Mouse (Mus musculus) heart, embryonic 15.5 days (tissue): ENCODE data around the gene Nxpe2. TPM values are rescaled to one million over a fixed set of nuclear protein-coding genes. Genes with fewer than 3 reads are reported as not detected.
"Not testable (repeated sequence)": the region's sequence is repeated elsewhere in the genome, so short reads cannot be mapped to it uniquely, and the experiment has no call there.

ENCODE experiments used
- ATAC-seq: fragments of 200-750 bp; cut with Nextera tagmentation; replicated peaks from 2 replicates; pipeline ENCODE4 v1.8.0; 2017; ENCODE audit warnings: low read depth, moderate TSS enrichment; ENCODE audit not compliant: insufficient number of reproducible peaks, insufficient read depth, low FRiP score
- H3K27ac ChIP-seq: fragments of 300-500 bp; sonication (generic); 2 replicates; pipeline ENCODE4 v1.5.1; 2015; ENCODE audit warnings: mild to moderate bottlenecking, inconsistent platforms
- H3K27me3 ChIP-seq: fragments of 300-500 bp; sonication (generic); 2 replicates; pipeline ENCODE4 v1.6.1; 2015; ENCODE audit warnings: inconsistent platforms
- H3K36me3 ChIP-seq: fragments of 300-500 bp; sonication (generic); 2 replicates; pipeline ENCODE4 v1.6.1; 2015; ENCODE audit warnings: mild to moderate bottlenecking, inconsistent platforms
- H3K4me1 ChIP-seq: fragments of 300-500 bp; sonication (generic); replicated peaks from 2 replicates; pipeline ENCODE4 v1.6.1; 2015; ENCODE audit warnings: inconsistent platforms
- H3K4me2 ChIP-seq: fragments of 300-500 bp; sonication (generic); 2 replicates; pipeline ENCODE4 v1.6.1; 2015; ENCODE audit warnings: inconsistent platforms, mild to moderate bottlenecking, moderate library complexity
- H3K4me3 ChIP-seq: fragments of 300-500 bp; sonication (generic); 2 replicates; pipeline ENCODE4 v1.5.1; 2015; ENCODE audit warnings: mild to moderate bottlenecking, inconsistent platforms
- H3K9ac ChIP-seq: fragments of 300-500 bp; sonication (generic); 2 replicates; pipeline ENCODE4 v1.6.1; 2015; ENCODE audit warnings: mild to moderate bottlenecking, inconsistent platforms
- H3K9me3 ChIP-seq: fragments of 300-500 bp; sonication (generic); replicated peaks from 2 replicates; pipeline ENCODE4 v1.6.1; 2016; ENCODE audit warnings: inconsistent platforms
- WGBS: fragments of 180-500 bp; shearing (Covaris S2); methylation state at CpG from one replicate; pipeline ENCODE4 v1.1.7; 2015; ENCODE audit warnings: mixed read lengths; 5-methylcytosine and 5-hydroxymethylcytosine counted together
- polyA plus RNA-seq: library from polyadenylated mRNA; unstranded; fragments of >200 nt; fragmentation: Nextera tagmentation; extraction: Ambion mirVana; gene quantifications from 2 replicates; pipeline ENCODE4 v1.2.1, GENCODE M21; 2015

The Nxpe2 gene
- polyA plus RNA-seq, 1 experiment from 2014 or later = 1.7 TPM

DNA sequence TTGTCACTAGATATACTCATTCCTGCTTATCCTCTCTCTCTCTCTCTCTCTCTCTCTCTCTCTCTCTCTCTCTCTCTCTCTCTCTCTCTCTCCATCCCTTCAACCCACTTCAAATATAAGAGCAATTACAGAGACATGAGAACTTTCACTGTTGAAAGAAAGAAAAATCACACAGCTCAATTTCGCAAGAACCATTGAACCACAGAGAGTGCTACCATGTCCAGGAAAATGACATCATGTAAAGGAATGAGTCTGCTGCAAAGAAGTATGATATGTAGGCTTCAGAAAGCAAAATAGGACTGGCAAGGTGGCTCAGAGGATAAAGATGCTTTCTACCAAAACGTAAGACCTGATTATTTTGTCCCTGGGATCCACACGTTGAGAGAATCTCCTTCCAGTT lies 7.4 kb downstream of the Nxpe2 start:
- H3K4me3 ChIP-seq = no peak overlapping the region
- H3K4me1 ChIP-seq = 0 out of 2 replicates have a peak, but pooled peaks cover under 1% of the 10 kb centered on the region
- no peak overlapping the region for H3K27ac ChIP-seq
- H3K9ac ChIP-seq = no peak overlapping the region
- H3K4me2 ChIP-seq = no peak overlapping the region
- no peaks in the 10 kb centered on the region for H3K27me3 ChIP-seq
- WGBS = 84% methylated on average over 3 of the region's 3 CpGs
- no peak for ATAC-seq
- no peaks in the 10 kb centered on the region for H3K36me3 ChIP-seq
- H3K9me3 ChIP-seq = no peaks in the 10 kb centered on the region

DNA sequence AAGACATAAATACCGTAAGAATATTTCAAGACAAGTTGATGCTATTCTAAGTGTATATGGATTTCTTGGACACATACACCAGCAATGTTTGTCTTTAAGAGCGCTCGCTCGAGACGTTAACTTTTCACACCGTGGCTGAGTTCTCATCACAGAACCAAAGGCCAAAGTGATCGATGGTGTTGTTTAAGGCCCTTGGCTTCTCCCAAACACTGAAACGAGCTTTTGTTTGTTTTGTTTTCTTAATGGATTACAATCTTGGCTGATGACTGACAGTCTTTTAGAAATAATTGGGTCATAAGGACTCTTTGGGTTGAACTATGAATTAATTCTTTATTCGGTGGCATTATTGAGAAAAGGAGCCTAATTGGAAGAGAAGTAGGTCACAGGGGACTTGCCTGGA lies 7.8 kb downstream of the Nxpe2 start:
- no peaks in the 10 kb centered on the region for H3K27me3 ChIP-seq
- H3K4me3 ChIP-seq = no peak overlapping the region
- H3K27ac ChIP-seq = no peak overlapping the region
- H3K36me3 ChIP-seq = no peaks in the 10 kb centered on the region
- no peaks in the 10 kb centered on the region for H3K9me3 ChIP-seq
- 73% methylated on average over 9 of the region's 9 CpGs for WGBS
- ATAC-seq = no peak
- H3K4me1 ChIP-seq = 0 out of 2 replicates have a peak, but pooled peaks cover 4% of the 10 kb centered on the region
- H3K4me2 ChIP-seq = no peak overlapping the region
- no peak overlapping the region for H3K9ac ChIP-seq

DNA sequence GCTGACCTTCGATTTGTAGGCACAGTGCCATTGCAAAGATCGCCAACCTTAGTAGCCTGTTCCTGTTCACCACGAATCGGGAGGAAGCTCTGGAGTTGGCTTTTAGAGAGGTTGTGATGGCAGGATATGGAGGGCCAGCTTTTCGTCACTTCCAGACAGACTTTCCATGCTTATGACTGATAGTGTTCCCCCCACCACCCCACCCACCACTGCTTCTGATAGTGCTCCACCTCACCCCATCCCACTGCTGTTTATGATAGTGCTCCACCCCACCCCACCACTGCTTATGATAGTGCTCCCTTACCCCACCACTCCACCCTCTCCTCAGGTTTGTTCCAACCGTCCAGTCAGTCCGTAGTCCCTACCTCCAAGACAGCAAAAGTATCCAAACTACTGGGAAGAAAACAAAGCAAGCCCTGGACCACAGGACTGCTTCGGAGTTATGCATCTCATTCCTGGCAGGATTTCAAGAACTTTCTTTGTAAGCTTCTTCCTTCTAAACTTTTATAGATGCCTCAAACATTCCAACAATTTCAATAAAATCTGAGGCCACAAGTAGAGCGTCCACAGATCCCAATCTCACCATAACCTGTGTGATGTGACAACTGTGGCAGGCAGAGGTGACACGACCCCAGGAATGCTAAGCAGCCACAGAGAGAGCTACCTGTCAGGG lies 12.4 kb downstream of the Nxpe2 start:
- Histone ChIP-seq H3K9me3 (no peaks in the 10 kb centered on the region), H3K4me2 (no peak overlapping the region), H3K9ac (no peak overlapping the region), H3K36me3 (no peaks in the 10 kb centered on the region), H3K4me3 (no peak overlapping the region), H3K27me3 (no peaks in the 10 kb centered on the region), H3K27ac (no peak overlapping the region), H3K4me1 (0 out of 2 replicates have a peak, but pooled peaks cover 6% of the 10 kb centered on the region)
- 52% methylated on average over 10 of the region's 10 CpGs for WGBS
- ATAC-seq = no peak

DNA sequence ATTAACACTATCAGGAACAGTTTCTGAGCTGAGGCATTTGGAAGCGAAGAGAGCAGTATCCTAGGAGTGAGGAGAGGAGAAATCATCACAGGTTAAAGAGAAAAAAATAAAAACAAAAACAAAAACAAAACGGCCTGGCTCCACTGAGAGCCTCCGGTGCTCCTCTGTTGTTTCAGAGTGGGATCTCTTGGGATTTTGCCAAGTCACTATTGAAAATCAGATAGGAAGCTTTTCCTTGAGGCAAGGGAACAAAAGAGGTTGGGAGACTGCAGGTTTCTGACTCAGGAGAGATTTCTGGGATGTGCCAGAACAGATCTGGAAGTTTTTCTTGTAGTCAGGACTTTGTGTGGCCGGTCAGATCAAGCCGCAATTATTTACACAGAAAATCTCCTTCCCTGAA lies 13.7 kb downstream of the Nxpe2 start:
- H3K27me3 ChIP-seq = no peaks in the 10 kb centered on the region
- WGBS = 54% methylated on average over 5 of the region's 5 CpGs
- no peak overlapping the region for H3K9ac ChIP-seq
- H3K4me2 ChIP-seq = no peak overlapping the region
- H3K4me1 ChIP-seq = 0 out of 2 replicates have a peak, but pooled peaks cover 6% of the 10 kb centered on the region
- H3K9me3 ChIP-seq = no peaks in the 10 kb centered on the region
- ATAC-seq = no peak
- H3K36me3 ChIP-seq = no peaks in the 10 kb centered on the region
- H3K4me3 ChIP-seq = no peak overlapping the region
- H3K27ac ChIP-seq = no peak overlapping the region; the same call in 1 of the 2 replicates

GRCm38 (mm10) chr9:48338783-48339455 lies 14.3 kb downstream of the Nxpe2 start:
- no peak for ATAC-seq
- Histone ChIP-seq H3K9me3 (no peaks in the 10 kb centered on the region), H3K27ac (no peak overlapping the region), H3K36me3 (no peaks in the 10 kb centered on the region), H3K27me3 (no peaks in the 10 kb centered on the region), H3K4me2 (no peak overlapping the region), H3K9ac (no peak overlapping the region), H3K4me3 (no peak overlapping the region), H3K4me1 (0 out of 2 replicates have a peak, but pooled peaks cover 6% of the 10 kb centered on the region)
- 42% methylated on average over 4 of the region's 4 CpGs for WGBS

DNA sequence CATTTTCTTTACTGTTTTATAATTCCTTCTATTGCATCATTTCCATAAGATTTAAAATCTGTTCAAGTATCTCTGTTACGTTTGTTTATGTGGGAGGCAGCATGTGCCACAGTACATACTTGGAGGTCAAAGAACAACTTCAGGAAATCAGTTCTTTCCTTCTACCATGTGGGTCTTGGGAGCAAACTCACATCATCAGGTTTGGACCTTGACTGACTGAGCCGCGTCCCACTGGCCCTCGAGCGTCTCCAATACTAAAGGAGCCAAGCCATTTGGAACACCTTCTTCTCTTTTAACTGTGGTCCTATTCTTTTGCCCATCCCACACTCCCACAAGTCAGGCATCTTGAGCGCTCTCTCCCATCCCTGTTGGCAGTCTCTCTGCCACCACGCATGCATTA lies 23.7 kb downstream of the Nxpe2 start:
- WGBS = 82% methylated on average over 7 of the region's 7 CpGs
- Histone ChIP-seq H3K4me3 (no peak overlapping the region), H3K36me3 (no peaks in the 10 kb centered on the region), H3K27me3 (no peaks in the 10 kb centered on the region), H3K27ac (no peak overlapping the region), H3K4me1 (no peaks in the 10 kb centered on the region), H3K9ac (no peak overlapping the region), H3K4me2 (no peak overlapping the region), H3K9me3 (no peaks in the 10 kb centered on the region)
- ATAC-seq = no peak

- WGBS = 79% methylated on average over 9 of the region's 9 CpGs
- Histone ChIP-seq H3K27ac (no peak overlapping the region), H3K9ac (no peak overlapping the region)
These were observed 26.9 kb downstream of the Nxpe2 start for GRCm38 (mm10) chr9:48326338-48326737.

DNA sequence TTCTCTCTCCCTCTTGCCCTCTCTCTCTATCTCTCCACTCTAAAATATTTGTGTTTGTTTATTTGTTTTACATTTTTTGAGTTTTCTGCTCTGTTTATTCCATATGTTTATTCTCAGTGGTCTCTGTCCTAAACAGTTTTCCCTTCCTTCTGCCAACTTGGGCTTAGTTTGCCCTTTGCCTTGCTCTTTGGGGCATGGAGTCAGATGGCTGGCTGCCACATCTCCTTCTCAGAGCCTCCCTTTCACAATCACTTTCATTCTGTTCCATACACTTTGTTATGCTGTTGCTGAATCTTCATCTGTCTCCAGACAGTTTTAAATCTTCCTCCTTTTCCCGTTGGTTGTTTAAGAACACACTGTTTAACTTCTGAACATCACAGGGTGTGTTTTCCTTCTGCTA lies 37.4 kb downstream of the Nxpe2 start:
- WGBS = 74% methylated on average over 1 of the region's 1 CpGs
- Histone ChIP-seq H3K4me3 (no peak overlapping the region), H3K4me2 (no peak overlapping the region), H3K27me3 (no peaks in the 10 kb centered on the region), H3K27ac (no peak overlapping the region), H3K4me1 (no peaks in the 10 kb centered on the region), H3K9me3 (no peaks in the 10 kb centered on the region), H3K36me3 (no peaks in the 10 kb centered on the region), H3K9ac (no peak overlapping the region)
- ATAC-seq = no peak

More at GRCm38 (mm10) chr9:48326338-48326737, 26.9 kb downstream of the Nxpe2 start:
- H3K4me3 ChIP-seq = no peak overlapping the region
- no peaks in the 10 kb centered on the region for H3K4me1 ChIP-seq
- H3K36me3 ChIP-seq = no peaks in the 10 kb centered on the region
- no peaks in the 10 kb centered on the region for H3K27me3 ChIP-seq
- ATAC-seq = no peak
- no peaks in the 10 kb centered on the region for H3K9me3 ChIP-seq
- no peak overlapping the region for H3K4me2 ChIP-seq

DNA sequence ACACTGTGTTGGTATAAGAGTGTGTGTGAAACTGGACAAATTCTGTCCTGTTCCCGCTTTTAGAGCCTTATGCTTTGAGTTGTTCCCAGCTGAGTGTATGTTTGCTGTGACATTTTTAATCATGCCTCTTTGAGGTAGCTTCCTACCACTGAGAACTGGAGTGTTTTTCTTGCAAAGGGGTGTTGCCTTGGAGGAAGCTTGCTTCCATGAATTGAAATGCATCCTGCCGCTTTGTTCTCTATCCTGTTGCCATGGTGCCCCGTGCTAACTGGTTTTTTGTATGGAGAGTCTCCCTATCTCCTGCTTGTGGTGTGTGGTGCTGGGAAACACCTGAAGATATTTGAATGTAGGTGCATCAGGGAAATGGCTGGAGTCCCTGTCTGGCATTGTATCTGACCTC lies 39.1 kb downstream of the Nxpe2 start:
- ATAC-seq = no peak
- peak overlapping the region; percentile 61 for H3K27ac ChIP-seq
- no peak overlapping the region for H3K9ac ChIP-seq
- H3K4me3 ChIP-seq = no peak overlapping the region
- WGBS = 48% methylated on average over 3 of the region's 3 CpGs
- H3K4me2 ChIP-seq = no peak overlapping the region
- H3K27me3 ChIP-seq = no peaks in the 10 kb centered on the region
- H3K36me3 ChIP-seq = no peaks in the 10 kb centered on the region
- H3K4me1 ChIP-seq = no peaks in the 10 kb centered on the region
- H3K9me3 ChIP-seq = no peaks in the 10 kb centered on the region

GRCm38 (mm10) chr9:48311241-48311640 lies 42.0 kb downstream of the Nxpe2 start:
- Histone ChIP-seq H3K9ac (no peak overlapping the region), H3K9me3 (no peaks in the 10 kb centered on the region)
- 82% methylated on average over 5 of the region's 5 CpGs for WGBS

GRCm38 (mm10) chr9:48303564-48303963 lies 49.7 kb downstream of the Nxpe2 start:
- ATAC-seq, H3K27ac ChIP-seq, H3K9ac ChIP-seq, H3K27me3 ChIP-seq, H3K4me2 ChIP-seq, H3K4me1 ChIP-seq, H3K36me3 ChIP-seq, H3K4me3 ChIP-seq, H3K9me3 ChIP-seq: not testable (repeated sequence)
- 41% methylated on average over 5 of the region's 5 CpGs for WGBS

More at GRCm38 (mm10) chr9:48311241-48311640, 42.0 kb downstream of the Nxpe2 start:
- Histone ChIP-seq H3K4me1 (no peaks in the 10 kb centered on the region), H3K36me3 (no peaks in the 10 kb centered on the region), H3K4me2 (no peak overlapping the region), H3K27me3 (no peaks in the 10 kb centered on the region), H3K27ac (no peak overlapping the region), H3K4me3 (no peak overlapping the region)
- no peak for ATAC-seq

DNA sequence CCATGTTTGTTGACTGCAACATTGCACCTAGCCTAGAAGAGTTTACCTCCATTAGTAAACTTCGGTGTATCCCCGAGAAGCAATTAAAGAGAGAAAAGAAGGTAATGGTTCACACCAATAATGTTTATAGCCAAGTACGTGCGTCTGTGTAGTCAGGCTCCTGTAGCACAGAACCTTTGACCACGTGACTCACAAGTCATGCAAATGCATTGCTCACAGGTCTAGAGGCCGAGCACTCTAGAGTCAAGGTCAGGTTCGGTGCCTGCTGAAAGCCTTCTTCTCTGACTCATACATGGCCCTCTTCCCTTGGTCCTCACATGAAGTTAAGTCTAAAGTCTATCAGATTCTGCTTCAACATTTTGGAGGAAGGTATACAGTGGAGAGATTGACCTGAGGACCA lies 54.3 kb downstream of the Nxpe2 start:
- WGBS = 82% methylated on average over 7 of the region's 7 CpGs
- ATAC-seq = no peak
- no peaks in the 10 kb centered on the region for H3K27me3 ChIP-seq
- no peak overlapping the region for H3K4me2 ChIP-seq
- no peaks in the 10 kb centered on the region for H3K36me3 ChIP-seq
- H3K9ac ChIP-seq = no peak overlapping the region
- no peaks in the 10 kb centered on the region for H3K9me3 ChIP-seq
- no peak overlapping the region for H3K27ac ChIP-seq
- no peaks in the 10 kb centered on the region for H3K4me1 ChIP-seq
- no peak overlapping the region for H3K4me3 ChIP-seq
